Mouse (Mus musculus) limb, embryonic 14.5 days (tissue): ENCODE measurements around the gene Optn. TPM values are rescaled to one million over a fixed set of nuclear protein-coding genes. Genes with fewer than 3 reads are reported as not detected.

Source experiments
- ATAC-seq: fragments of 200-750 bp; cut with Nextera tagmentation; 2 replicates; pipeline ENCODE4 v1.8.0; 2017; ENCODE audit warnings: low read depth, moderate number of reproducible peaks, moderate TSS enrichment; ENCODE audit not compliant: low FRiP score
- DNase-seq: peaks from one replicate; pipeline ENCODE4 v3.0.0-alpha.2; 2015; ENCODE audit warnings: low spot score
- H3K27ac ChIP-seq: fragments of 300-500 bp; sonication (generic); replicated peaks from 2 replicates; pipeline ENCODE4 v1.5.1; 2014; ENCODE audit warnings: low read depth, mild to moderate bottlenecking, low read length, moderate library complexity, mixed read lengths
- H3K27me3 ChIP-seq: fragments of 300-500 bp; sonication (generic); 2 replicates; pipeline ENCODE4 v1.6.1; 2014; ENCODE audit warnings: low read length, mixed read lengths; ENCODE audit not compliant: control insufficient read depth, insufficient read depth
- H3K36me3 ChIP-seq: fragments of 300-500 bp; sonication (generic); 2 replicates; pipeline ENCODE4 v1.6.1; 2014; ENCODE audit warnings: mild to moderate bottlenecking, low read length, moderate library complexity, mixed read lengths; ENCODE audit not compliant: control insufficient read depth, insufficient read depth
- H3K4me1 ChIP-seq: fragments of 300-500 bp; sonication (generic); 2 replicates; pipeline ENCODE4 v1.6.1; 2014; ENCODE audit warnings: antibody characterized with exemption, low read length, mixed read lengths; ENCODE audit not compliant: control insufficient read depth, insufficient read depth
- H3K4me2 ChIP-seq: fragments of 300-500 bp; sonication (generic); replicated peaks from 2 replicates; pipeline ENCODE4 v1.6.1; 2014; ENCODE audit warnings: low read depth, mild to moderate bottlenecking, low read length, moderate library complexity; ENCODE audit not compliant: severe bottlenecking
- H3K4me3 ChIP-seq: fragments of 300-500 bp; sonication (generic); replicated peaks from 2 replicates; pipeline ENCODE4 v1.5.1; 2014; ENCODE audit warnings: low read length
- H3K9ac ChIP-seq: fragments of 300-500 bp; sonication (generic); 2 replicates; pipeline ENCODE4 v1.6.1; 2014; ENCODE audit warnings: mild to moderate bottlenecking, low read depth, low read length, moderate library complexity; ENCODE audit not compliant: severe bottlenecking
- H3K9me3 ChIP-seq: fragments of 300-500 bp; sonication (generic); 2 replicates; pipeline ENCODE4 v1.6.1; 2016; ENCODE audit warnings: low read length; ENCODE audit not compliant: control insufficient read depth
- POLR2A ChIP-seq: fragments of 200-500 bp; IDR thresholded peaks from 2 replicates; pipeline ENCODE4 v1.8.0; 2012; ENCODE audit warnings: inconsistent platforms, mild to moderate bottlenecking, moderate library complexity, borderline replicate concordance; ENCODE audit not compliant: insufficient read depth, insufficient read length; ENCODE audit errors: extremely low read depth
- WGBS: fragments of 180-500 bp; shearing (Covaris S2); extraction: QIAGEN DNeasy Blood & Tissue Kit; methylation state at CpG from one replicate; pipeline ENCODE4 v1.1.7; 2014; 5-methylcytosine and 5-hydroxymethylcytosine counted together
- polyA plus RNA-seq, 2 experiments: library from polyadenylated mRNA; depleted of rRNA in 1 of 2; stranded (reverse) in 1 of 2; unstranded in 1 of 2; fragments of >200 nt; fragmentation: Nextera tagmentation in 1 of 2; extraction: Ambion mirVana in 1 of 2; gene quantifications; 2 replicates each; pipeline versions ENCODE4 v1.2.1 to v1.2.3; 2012 to 2014

Gene Optn
- polyA plus RNA-seq, 2 experiments = 3.0 to 5.0 TPM

DNA sequence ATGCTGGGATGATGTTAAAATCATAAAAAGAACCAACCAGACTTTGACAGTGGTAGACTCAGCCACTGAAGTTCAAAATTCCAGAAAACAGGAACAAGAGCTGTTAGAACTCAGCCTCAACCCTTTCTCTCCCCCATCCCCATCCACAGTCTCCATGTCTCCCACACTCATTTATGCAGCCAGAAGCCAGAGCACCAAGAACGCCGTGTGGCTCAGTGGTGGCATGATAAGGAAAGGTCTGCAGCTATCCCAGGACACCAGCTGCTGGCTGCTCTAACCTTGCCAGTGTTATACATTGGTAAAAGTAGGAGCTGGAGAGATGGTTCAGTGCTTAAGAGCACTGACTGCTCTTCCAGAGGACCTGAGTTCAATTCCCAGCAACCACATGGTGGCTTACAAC lies 16.8 kb downstream of the Optn start:
- Histone ChIP-seq H3K36me3 (no peaks in the 10 kb centered on the region), H3K4me2 (no peak overlapping the region), H3K9me3 (no peaks in the 10 kb centered on the region), H3K9ac (no peak overlapping the region), H3K4me3 (no peak overlapping the region), H3K27ac (no peak overlapping the region), H3K27me3 (no peaks in the 10 kb centered on the region), H3K4me1 (peaks cover 6% of the 10 kb centered on the region; the same call in 1 of the 2 replicates)
- no peak for TF ChIP-seq POLR2A
- no peak for DNase-seq
- WGBS = 83% methylated on average over 2 of the region's 2 CpGs
- ATAC-seq = no peak

- no peak overlapping the region for H3K9ac ChIP-seq
- no peaks in the 10 kb centered on the region for H3K27me3 ChIP-seq
- no peak overlapping the region for H3K27ac ChIP-seq
- no peaks in the 10 kb centered on the region for H3K36me3 ChIP-seq
- no peak overlapping the region for H3K4me3 ChIP-seq
- H3K4me1 ChIP-seq = peaks cover 6% of the 10 kb centered on the region; the same call in 1 of the 2 replicates
- ATAC-seq = no peak
- TF ChIP-seq POLR2A = no peak
- DNase-seq = no peak
- WGBS = 6% methylated on average over 13 of the region's 13 CpGs
- H3K9me3 ChIP-seq = no peaks in the 10 kb centered on the region
- H3K4me2 ChIP-seq = no peak overlapping the region
These were observed 18.4 kb downstream of the Optn start for GRCm38 (mm10) chr2:5045269-5045965.

- Histone ChIP-seq H3K9ac (no peak overlapping the region), H3K4me1 (peaks cover 6% of the 10 kb centered on the region; the same call in 1 of the 2 replicates), H3K4me3 (no peak overlapping the region), H3K9me3 (no peaks in the 10 kb centered on the region), H3K27me3 (no peaks in the 10 kb centered on the region), H3K36me3 (no peaks in the 10 kb centered on the region), H3K4me2 (no peak overlapping the region), H3K27ac (no peak overlapping the region)
- ATAC-seq = no peak
- WGBS = 24% methylated on average over 3 of the region's 3 CpGs
- no peak for DNase-seq
- TF ChIP-seq POLR2A = no peak
These were observed 19.5 kb downstream of the Optn start for GRCm38 (mm10) chr2:5044321-5044720.

- Histone ChIP-seq H3K4me1 (peaks cover 6% of the 10 kb centered on the region; the same call in 1 of the 2 replicates), H3K36me3 (no peaks in the 10 kb centered on the region), H3K4me3 (no peak overlapping the region), H3K9me3 (no peaks in the 10 kb centered on the region), H3K4me2 (no peak overlapping the region), H3K27ac (no peak overlapping the region), H3K9ac (no peak overlapping the region), H3K27me3 (no peaks in the 10 kb centered on the region)
- 76% methylated on average over 2 of the region's 2 CpGs for WGBS
- DNase-seq (no peak), ATAC-seq (no peak)
- TF ChIP-seq POLR2A = no peak
These were observed 20.4 kb downstream of the Optn start for GRCm38 (mm10) chr2:5043476-5043761.

DNA sequence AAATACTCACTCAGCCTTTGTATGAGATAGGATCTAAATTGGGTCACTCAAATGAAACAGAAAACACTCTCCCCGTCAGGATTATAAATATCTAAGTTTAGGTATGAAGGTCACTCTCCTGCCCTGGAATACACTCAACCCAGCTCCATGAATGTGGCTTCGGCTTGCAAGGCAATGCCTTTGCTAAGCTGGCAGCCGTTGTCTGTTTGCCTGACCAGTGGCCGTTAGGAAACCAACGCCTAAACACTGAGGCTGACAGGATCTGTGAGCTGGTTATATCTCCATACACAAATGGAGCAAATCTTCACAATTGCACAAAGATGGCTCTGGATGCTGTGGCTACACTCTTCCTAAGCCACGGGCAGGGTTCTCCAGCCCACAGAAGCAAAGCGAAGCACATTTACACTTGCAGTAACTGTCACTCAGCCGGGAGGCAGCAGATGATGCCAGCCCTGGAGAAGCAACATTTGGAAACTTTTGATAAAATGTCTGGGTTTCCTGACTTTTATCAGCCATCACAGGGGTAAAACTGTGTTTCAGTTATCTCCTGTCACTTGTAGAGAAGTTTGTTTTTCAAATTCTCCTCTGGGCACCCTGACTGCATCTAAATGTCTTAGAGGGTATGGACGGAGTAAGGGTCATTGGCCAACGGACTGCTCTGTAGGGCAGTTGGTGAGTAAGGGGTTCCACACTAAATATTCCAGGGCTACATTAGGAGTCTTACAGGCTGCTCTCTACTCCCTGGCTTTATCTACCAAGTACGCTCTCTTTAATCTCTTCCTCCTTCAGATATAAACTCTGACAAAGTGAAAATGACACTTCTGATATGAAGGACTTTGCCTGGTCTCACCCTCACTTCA lies 21.0 kb downstream of the Optn start:
- H3K4me3 ChIP-seq = no peak overlapping the region
- no peak overlapping the region for H3K4me2 ChIP-seq
- no peaks in the 10 kb centered on the region for H3K27me3 ChIP-seq
- 71% methylated on average over 11 of the region's 11 CpGs for WGBS
- DNase-seq (no peak), ATAC-seq (no peak)
- H3K9me3 ChIP-seq = no peaks in the 10 kb centered on the region
- no peaks in the 10 kb centered on the region for H3K36me3 ChIP-seq
- no peak overlapping the region for H3K9ac ChIP-seq
- H3K27ac ChIP-seq = no peak overlapping the region
- peaks cover 6% of the 10 kb centered on the region; the same call in 1 of the 2 replicates for H3K4me1 ChIP-seq
- no peak for TF ChIP-seq POLR2A
